Mouse (Mus musculus): ENCODE measurements around the gene Zgrf1. TPM values are rescaled to one million over a fixed set of nuclear protein-coding genes. Genes with fewer than 3 reads are reported as not detected.

Zgrf1 gene
- polyA plus RNA-seq (2015; fragmentation: Nextera tagmentation; extraction: Ambion mirVana), result 4.5 and 4.9 TPM in 2 replicates

DNA sequence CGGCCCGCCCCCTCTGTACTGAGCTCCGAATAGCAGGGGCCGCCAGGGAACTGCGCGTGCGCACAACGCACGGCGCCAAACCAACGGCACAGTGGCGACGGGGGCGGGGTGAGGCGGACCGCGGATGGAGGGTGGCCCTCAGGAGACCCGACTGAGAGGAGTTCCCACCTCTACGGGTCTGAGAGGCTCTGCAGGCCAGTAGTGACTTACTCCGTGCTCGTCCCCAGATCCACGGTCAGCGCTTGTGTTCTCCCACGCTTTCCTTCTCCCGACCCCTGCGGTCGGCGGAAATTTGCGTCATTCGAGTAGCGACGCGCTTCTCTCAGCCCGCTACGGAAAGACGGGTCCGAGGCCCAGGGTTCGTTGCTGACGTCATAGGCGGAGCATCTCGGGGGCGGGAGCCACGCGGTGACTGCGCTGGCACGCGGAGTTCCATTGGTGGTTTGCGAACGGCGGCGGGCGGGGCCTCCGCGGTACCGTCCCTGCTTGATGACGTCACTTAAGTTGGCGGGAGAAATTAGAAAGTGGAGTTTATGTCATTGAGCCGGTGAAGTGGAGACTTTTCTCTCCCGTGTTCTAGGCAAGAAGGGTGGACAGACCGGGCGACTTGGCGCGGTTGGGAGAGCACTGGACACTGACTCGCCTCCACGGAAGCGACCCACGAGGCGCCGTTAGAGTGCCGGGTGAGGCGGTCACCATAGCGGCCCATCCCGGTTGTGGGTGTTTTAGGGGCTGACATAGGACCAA lies at the start of gene Zgrf1, which contains the start of gene Larp7:
Gene Zgrf1, plus strand, starts transcription at position 517 of the 747 bp plus-strand sequence.
Gene Larp7, minus strand, starts transcription at position 377 of the 747 bp plus-strand sequence.
- DNase-seq (ENCODE audit: low spot score), result peak; percentile 99

- no peak for DNase-seq (ENCODE audit: low spot score)
Measured at GRCm38 (mm10) chr3:127507878-127508783, 45.2 kb upstream of the Zgrf1 start.

DNA sequence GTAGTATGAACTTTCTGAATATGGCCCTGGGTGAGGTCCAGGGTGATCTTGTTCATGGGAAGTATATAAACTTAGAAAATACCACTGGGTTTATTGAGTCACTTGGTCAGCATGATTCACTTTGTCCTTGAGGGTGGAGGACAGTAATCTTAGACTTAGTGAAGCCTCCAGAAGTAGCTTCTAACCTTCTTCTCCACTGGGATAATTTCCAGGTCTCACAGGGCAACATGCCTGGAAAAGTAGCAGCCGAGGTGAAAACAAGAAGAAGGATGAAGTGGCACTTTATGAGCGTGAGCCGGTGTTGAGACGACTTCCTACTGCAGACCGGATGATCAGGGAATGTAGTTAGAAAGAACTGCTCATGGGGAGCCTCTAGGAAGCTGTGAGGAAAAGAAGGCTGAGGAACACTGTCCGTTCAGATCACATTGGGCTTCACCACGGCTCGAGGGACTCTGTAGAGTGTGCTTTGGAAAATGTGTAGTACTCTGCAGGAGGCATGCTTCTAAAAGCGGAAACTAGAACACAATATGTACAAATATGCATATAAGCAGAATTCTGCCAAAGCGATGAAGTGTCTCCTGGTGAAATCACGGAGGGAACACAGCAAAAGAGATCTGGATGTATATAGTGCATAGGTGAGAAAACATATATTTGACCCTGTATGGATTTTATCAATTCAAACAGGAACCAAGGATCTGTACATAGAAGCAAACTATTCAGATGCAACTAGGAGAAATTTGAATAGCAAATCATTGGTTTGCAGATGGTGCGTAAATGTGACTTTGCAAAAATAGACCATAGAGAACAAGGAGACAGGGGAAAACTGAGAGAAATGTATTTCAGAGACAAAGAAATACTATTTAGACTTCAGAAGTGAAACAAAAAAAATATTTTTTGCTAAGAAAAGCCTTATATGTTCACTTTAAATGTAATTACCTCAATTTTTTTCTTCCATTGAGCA lies 41.2 kb upstream of the Zgrf1 start:
- no peak for DNase-seq (ENCODE audit: low spot score)

DNA sequence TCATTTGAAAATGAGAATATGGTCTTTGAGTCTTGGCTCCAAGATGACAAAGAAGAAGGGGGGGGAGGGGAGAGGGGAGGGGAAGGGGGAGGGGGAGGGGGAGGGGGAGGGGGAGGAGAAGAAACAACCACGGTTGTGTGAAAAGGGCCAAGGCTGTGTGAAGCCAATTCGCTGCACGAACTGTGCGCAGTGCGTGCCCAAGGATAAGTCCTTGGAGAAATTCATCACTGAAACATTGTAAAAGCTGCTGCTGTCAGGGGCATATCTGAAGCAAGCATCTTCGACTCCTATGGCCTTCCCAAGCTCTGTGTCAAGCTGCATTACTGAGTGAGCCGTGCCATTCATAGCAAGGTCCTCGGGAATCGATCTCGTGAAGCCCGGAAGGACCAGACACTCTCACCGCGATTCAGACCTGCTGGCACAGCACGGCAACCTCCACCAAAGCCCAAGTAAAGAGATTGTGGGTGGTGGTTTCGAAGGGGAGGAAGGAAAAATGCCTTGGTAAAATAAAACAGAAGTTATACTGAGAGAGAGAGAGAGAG lies 40.4 kb upstream of the Zgrf1 start:
- DNase-seq (ENCODE audit: low spot score), result no peak

DNA sequence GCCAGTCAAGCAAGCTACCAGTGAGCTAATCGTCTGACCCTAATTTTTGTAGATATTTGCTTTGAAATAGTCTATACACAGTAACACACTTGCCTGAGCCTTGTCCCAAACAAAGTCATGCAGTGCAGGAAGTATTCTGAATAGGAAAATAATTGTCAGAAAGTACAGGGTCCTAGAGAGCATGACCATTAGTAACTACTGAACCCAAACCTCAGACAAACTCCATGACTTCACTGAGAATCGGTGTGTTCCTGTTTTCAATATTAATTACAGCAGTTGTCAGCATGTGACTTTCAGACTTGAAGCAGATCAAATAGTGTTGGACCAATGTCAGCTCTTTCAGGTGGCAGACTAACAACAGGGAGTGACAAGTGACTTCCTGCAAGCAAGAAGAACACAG lies 39.6 kb upstream of the Zgrf1 start:
- no peak for DNase-seq (ENCODE audit: low spot score)

- DNase-seq (ENCODE audit: low spot score), result no peak
Measured at GRCm38 (mm10) chr3:127515251-127515650, 38.0 kb upstream of the Zgrf1 start.

- no peak for DNase-seq (ENCODE audit: low spot score)
Measured at GRCm38 (mm10) chr3:127520300-127520699, 33.0 kb upstream of the Zgrf1 start.

DNA sequence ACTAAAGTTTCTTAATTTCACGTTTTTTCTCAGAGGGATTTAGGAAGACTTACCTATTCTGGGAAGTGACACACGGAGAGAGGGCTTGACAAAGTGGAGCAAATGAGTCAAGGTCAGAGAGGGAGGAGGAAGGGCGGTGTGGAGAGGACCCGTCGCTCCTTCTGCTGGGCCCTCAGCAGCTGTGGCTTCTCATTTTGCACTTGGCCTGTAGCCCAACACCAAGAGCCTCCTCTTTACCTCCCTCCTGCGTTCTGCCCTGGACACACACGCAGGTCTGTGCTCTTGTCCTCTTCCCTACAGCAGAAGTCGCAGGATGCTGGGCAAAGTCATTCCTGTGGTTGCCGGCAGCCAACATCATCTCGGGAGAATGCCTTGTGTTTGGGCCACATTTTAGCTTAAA lies 32.1 kb upstream of the Zgrf1 start:
- no peak for DNase-seq (ENCODE audit: low spot score)

DNA sequence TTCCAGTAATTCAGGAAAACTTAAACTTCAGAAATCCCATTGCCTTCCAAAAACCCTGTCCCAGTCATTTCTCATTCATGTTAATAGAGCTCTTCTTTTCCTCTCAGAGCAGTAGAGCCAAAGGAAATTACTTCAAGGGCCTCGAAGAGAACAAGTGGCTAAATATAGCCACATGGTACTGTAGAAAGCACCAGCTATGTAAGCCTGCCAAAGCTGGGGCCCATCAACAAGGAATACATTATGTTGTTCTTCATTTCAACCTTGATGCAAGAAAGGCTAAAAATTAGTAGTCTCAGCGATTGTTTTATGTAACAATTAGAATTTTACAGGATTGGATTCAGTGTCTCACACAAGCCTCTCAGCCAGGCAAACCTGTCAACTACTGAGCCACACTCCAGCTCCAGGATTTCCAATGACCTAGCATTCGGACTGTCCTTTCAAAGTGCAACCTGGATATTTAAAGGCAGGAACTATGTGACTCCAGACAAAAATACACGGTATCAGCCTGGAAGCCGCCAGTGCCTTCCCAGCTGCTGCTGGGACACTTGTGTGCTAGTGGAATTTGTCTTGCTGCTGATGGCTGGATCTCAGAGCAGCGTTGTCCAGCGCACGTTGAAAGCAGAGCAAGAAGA lies 28.0 kb upstream of the Zgrf1 start:
- DNase-seq (ENCODE audit: low spot score), result no peak

DNA sequence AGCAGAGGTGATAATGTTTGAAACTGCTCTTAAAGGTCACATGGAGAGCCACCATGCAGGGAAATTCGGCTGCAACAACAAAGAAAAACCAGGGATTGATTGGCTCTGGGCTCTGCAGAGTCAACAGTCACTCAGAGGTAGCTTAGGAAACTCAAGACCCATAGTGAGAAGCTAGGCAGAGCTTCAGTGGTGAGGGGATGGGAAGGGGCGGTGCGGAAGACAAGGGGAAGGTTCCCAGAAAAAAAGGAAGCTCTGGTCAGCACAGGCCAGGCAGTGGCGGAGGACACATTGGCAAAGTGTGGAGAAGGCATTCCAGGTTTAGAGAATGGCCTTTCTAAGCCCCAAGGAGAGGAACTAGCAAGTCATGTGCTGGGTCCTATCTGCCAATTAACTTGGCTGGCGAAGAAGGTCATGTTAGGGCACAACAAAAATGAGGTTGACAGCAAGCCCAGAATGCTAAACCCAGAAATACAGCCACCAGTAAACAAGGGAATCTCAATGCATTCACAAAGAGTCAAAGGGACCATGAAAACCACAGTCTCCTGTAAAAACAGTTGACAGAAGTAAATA lies 25.7 kb upstream of the Zgrf1 start:
- DNase-seq (ENCODE audit: low spot score), result no peak

DNA sequence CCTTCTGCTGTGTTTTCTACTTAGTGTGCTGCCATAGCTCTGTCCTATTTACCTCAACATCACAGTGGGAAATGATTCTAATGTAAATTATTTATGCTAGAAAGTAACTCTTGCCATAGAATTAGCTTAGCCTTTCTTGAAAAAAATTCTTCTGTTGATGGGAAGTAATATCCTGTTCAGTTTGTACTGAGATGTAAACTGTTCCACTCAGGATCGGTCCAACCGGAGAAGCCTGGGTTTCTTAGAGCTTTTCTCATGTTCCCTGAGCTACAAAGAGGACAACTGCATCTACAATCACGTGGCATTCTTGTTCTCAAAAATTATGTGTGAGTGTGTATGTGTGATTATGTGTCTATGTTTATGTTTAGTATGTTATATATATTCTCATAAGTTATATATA lies 24.1 kb upstream of the Zgrf1 start:
- DNase-seq (ENCODE audit: low spot score), result no peak

GRCm38 (mm10) chr3:127529824-127530223 lies 23.5 kb upstream of the Zgrf1 start:
- no peak for DNase-seq (ENCODE audit: low spot score)

DNA sequence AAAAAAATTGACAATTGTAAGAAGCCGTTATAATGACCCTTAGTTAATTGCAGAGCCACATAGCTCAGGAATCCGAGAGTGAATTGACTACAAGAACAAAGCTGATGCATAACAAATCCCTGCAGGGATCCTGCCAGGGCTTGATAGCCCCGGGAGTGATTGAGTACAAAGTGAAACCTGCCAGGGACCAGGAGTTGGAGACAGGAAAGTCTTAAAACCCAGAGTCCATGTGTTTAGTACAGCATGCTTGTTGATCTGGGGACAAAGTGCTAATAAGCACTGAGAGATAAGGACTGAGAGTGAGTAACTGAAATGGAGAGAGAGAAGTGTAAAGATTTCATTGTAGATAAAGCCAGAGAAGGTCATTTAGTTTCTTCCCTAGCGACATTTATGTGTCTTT lies 23.0 kb upstream of the Zgrf1 start:
- DNase-seq (ENCODE audit: low spot score), result no peak

DNA sequence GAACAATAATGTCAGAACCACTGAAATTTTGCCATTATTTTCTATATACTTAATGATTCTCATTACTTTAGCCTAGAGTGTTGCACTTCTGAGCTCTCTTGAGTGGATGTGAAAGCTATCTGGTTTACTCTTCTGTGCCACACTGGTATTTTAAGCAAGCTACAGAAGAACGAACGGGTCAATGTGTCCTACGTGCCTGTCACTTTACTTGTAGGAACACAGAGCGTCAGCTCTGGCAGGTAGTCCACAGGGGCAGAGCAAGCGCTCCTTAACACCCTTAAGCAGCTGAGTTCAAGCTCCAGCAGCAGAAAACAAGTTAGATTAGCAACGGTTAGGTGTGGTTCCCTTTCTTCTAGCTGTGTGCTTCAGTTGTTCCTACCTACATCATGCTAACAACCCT lies 14.1 kb upstream of the Zgrf1 start:
- no peak for DNase-seq (ENCODE audit: low spot score)

GRCm38 (mm10) chr3:127543976-127544375 lies 9.3 kb upstream of the Zgrf1 start:
- no peak for DNase-seq (ENCODE audit: low spot score)

DNA sequence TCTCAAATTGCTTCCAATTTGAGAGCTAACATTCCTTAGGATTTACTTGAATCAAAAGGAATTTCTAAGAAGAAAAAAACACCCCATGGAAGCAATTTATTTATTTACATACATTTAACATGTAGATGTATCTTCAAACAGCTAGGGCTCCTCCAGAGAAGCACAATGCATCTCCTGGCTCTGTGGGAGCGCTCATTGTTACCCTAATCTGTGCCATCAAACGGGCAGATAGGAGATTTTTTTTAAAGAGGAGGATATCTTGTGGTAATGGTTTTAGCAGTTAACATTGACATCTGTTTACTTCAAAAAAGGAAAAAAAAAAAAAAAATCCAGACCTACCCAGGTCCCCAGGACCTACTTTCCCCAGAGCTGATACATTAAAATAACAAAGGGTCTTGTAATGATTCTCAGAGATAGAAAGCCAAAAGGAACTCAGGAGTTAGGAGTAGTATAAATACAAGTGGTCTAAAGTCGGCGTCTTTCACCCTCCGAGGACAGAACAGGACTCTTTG lies 8.6 kb upstream of the Zgrf1 start:
- DNase-seq (ENCODE audit: low spot score), result no peak

GRCm38 (mm10) chr3:127547882-127548281 lies 5.4 kb upstream of the Zgrf1 start:
- peak; percentile 38 for DNase-seq (ENCODE audit: low spot score)

GRCm38 (mm10) chr3:127552434-127552972 lies 786 bp upstream of the Zgrf1 start:
- no peak for DNase-seq (ENCODE audit: low spot score)

GRCm38 (mm10) chr3:127553720-127554043 lies 393 bp downstream of the Zgrf1 start:
- DNase-seq (ENCODE audit: low spot score), result no peak

DNA sequence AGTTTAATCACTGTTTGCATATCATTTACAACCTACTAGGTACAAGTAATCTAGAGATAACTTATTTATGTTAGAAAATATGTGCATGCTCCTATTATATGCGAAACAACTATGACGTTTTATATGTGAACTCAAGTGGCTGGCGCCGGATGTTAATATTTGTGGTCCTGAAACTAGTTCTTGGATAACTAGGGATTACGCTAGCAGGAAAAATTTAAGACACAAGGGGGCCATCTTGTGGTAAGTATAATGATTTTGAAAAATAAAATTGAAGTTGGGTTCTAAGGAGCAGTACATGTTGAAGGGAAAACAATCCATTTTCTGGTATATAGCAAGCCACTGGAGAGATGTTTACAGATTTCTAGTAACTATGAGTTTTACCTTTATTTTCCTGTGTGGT lies 1.4 kb downstream of the Zgrf1 start:
- DNase-seq (ENCODE audit: low spot score), result no peak

All from thymus, postnatal 0 days (tissue).